Mouse (Mus musculus): Measurements from ENCODE around the gene Lcn10.
A peak's percentile ranks its signal among the peaks of the same experiment; 100 is the strongest.
"Not testable (repeated sequence)": the region's sequence is repeated elsewhere in the genome, so short reads cannot be mapped to it uniquely, and the experiment has no call there.

Lcn10 gene

GRCm38 (mm10) chr2:25706643-25707481 is 24.3 kb downstream of the Lcn10 start, which contains the start of gene Bmyc:
Gene Bmyc (plus strand): TSS chr2:25706739.
- DNase-seq (ENCODE audit: extremely low spot score, low spot score) = peak; percentile 85

GRCm38 (mm10) chr2:25708121-25708520 is 25.6 kb downstream of the Lcn10 start:
- peak; percentile 20 for DNase-seq (ENCODE audit: extremely low spot score, low spot score)

- peak; percentile 10 for DNase-seq (ENCODE audit: extremely low spot score, low spot score)
These were observed 26.5 kb downstream of the Lcn10 start for GRCm38 (mm10) chr2:25709056-25709455.

GRCm38 (mm10) chr2:25709791-25710190 is 27.3 kb downstream of the Lcn10 start:
- not testable (repeated sequence) for DNase-seq (ENCODE audit: extremely low spot score, low spot score)

GRCm38 (mm10) chr2:25711641-25712040 is 29.1 kb downstream of the Lcn10 start:
- DNase-seq (ENCODE audit: extremely low spot score, low spot score) = not testable (repeated sequence)

- no peak for DNase-seq (ENCODE audit: extremely low spot score, low spot score)
These were observed 34.7 kb downstream of the Lcn10 start for GRCm38 (mm10) chr2:25717222-25717621.

- no peak for DNase-seq (ENCODE audit: extremely low spot score, low spot score)
These were observed 50.8 kb downstream of the Lcn10 start for GRCm38 (mm10) chr2:25733199-25733930.
